Mouse (Mus musculus) monocyte, adult 5-6 weeks (primary cell): ENCODE measurements around the gene Scaf8. TPM values are rescaled to one million over a fixed set of nuclear protein-coding genes. Genes with fewer than 3 reads are reported as not detected.

ENCODE experiments used
- ATAC-seq: fragments of 153-309, 156-312 bp; replicated peaks from 2 replicates; pipeline ENCODE4 v1.8.0; 2017; ENCODE audit warnings: mild to moderate bottlenecking; ENCODE audit not compliant: low TSS enrichment, insufficient number of reproducible peaks, severe bottlenecking, poor library complexity, low FRiP score
- total RNA-seq: library from RNA; stranded (forward); fragments of 200-1000, 200-491, 200-594 nt; gene quantifications from 3 replicates; pipeline ENCODE4 v1.2.3, GENCODE M21; 2017

The Scaf8 gene
- total RNA-seq, 1 experiment from 2014 or later: 50.3 TPM

GRCm38 (mm10) chr17:3232626-3233025, 117.9 kb downstream of the Scaf8 start:
- no peak for ATAC-seq

GRCm38 (mm10) chr17:3243672-3244071, 128.9 kb downstream of the Scaf8 start:
- no peak for ATAC-seq

- ATAC-seq: no peak
These were observed 130.3 kb downstream of the Scaf8 start for GRCm38 (mm10) chr17:3244881-3245739.

- ATAC-seq: no peak
These were observed 132.0 kb downstream of the Scaf8 start for GRCm38 (mm10) chr17:3246665-3247370.

Other genes with a start within 250 kb of the Scaf8 start
- 128 to 196 TPM (median 161 TPM) in 3 replicates for gene Tiam2, start 211.6 kb downstream of the Scaf8 start, total RNA-seq